Mouse (Mus musculus) heart, adult 2 months (tissue): ENCODE measurements around the gene Gria4. TPM values are rescaled to one million over a fixed set of nuclear protein-coding genes. Genes with fewer than 3 reads are reported as not detected.
"Not testable (repeated sequence)": the region's sequence is repeated elsewhere in the genome, so short reads cannot be mapped to it uniquely, and the experiment has no call there.

Experiments used
- DNase-seq, 2 experiments: peaks; one replicate each; pipeline ENCODE4 v3.0.0; 2021
- H3K27ac ChIP-seq: fragments of 200-600 bp; 2 replicates; pipeline ENCODE4 v1.8.1; 2022
- H3K27me3 ChIP-seq: fragments of 200-500 bp; 2 replicates; pipeline ENCODE4 v1.6.1; 2012; ENCODE audit warnings: mild to moderate bottlenecking, low read length, inconsistent platforms, mixed read lengths; ENCODE audit not compliant: control insufficient read depth, insufficient read depth
- H3K36me3 ChIP-seq: fragments of 200-500 bp; 2 replicates; pipeline ENCODE4 v1.6.1; 2012; ENCODE audit warnings: low read length, inconsistent platforms; ENCODE audit not compliant: control insufficient read depth, insufficient read depth
- H3K4me1 ChIP-seq: fragments of 200-500 bp; 2 replicates; pipeline ENCODE4 v1.6.1; 2011; ENCODE audit warnings: low read length; ENCODE audit not compliant: control insufficient read depth, insufficient read depth
- H3K4me3 ChIP-seq: fragments of 200-600 bp; 2 replicates; pipeline ENCODE4 v1.8.1; 2022
- H3K79me2 ChIP-seq: fragments of 200-500 bp; replicated peaks from 2 replicates; pipeline ENCODE4 v1.6.1; 2012; ENCODE audit warnings: mild to moderate bottlenecking, inconsistent platforms, low read length, moderate library complexity, mixed read lengths; ENCODE audit not compliant: control insufficient read depth, insufficient read depth
- H3K9ac ChIP-seq: fragments of 200-500 bp; 2 replicates; pipeline ENCODE4 v1.6.1; 2012; ENCODE audit warnings: low read depth, mild to moderate bottlenecking, control low read depth, inconsistent platforms, low read length, mixed read lengths
- CTCF ChIP-seq: fragments of 200-600 bp; IDR thresholded peaks from 2 replicates; pipeline ENCODE4 v1.8.1; 2022; ENCODE audit warnings: antibody characterized with exemption, mild to moderate bottlenecking, moderate library complexity
- EP300 ChIP-seq: fragments of 200-500 bp; IDR thresholded peaks from 2 replicates; pipeline ENCODE4 v1.6.1; 2011; ENCODE audit warnings: low read depth, low read length, control low read depth; ENCODE audit not compliant: insufficient read depth
- POLR2A ChIP-seq: fragments of 200-500 bp; IDR thresholded peaks from 2 replicates; pipeline ENCODE4 v1.6.1; 2011; ENCODE audit warnings: mild to moderate bottlenecking, low read depth, low read length, control low read depth; ENCODE audit not compliant: insufficient read depth
- WGBS: fragments of 180-500 bp; shearing (Covaris S2); methylation state at CpG from one replicate; pipeline ENCODE4 v1.1.7; 2018; 5-methylcytosine and 5-hydroxymethylcytosine counted together
- intact Hi-C: fragments of 180-260 bp; cut with DNase I; formaldehyde crosslinking; loops from one replicate; pipeline ENCODE4 v1.15.1; 2025
- long read RNA-seq: library from polyadenylated mRNA; stranded (forward); transcript quantifications from one replicate; pipeline ENCODE4 v2.0.0, GENCODE M21; 2021
- polyA plus RNA-seq: library from polyadenylated mRNA; depleted of rRNA; stranded (reverse); fragments of >200 nt; gene quantifications from 2 replicates; pipeline ENCODE4 v1.2.3, GENCODE M21; 2012; rRNA removed
- total RNA-seq, 2 experiments: library from RNA; stranded (reverse); gene quantifications; 2 replicates each; pipeline ENCODE4 v1.2.3; 2021

Gene Gria4
- not detected for total RNA-seq
- polyA plus RNA-seq: 0.02 and 0.12 TPM in 2 replicates
- long read RNA-seq: 0 reads

DNA sequence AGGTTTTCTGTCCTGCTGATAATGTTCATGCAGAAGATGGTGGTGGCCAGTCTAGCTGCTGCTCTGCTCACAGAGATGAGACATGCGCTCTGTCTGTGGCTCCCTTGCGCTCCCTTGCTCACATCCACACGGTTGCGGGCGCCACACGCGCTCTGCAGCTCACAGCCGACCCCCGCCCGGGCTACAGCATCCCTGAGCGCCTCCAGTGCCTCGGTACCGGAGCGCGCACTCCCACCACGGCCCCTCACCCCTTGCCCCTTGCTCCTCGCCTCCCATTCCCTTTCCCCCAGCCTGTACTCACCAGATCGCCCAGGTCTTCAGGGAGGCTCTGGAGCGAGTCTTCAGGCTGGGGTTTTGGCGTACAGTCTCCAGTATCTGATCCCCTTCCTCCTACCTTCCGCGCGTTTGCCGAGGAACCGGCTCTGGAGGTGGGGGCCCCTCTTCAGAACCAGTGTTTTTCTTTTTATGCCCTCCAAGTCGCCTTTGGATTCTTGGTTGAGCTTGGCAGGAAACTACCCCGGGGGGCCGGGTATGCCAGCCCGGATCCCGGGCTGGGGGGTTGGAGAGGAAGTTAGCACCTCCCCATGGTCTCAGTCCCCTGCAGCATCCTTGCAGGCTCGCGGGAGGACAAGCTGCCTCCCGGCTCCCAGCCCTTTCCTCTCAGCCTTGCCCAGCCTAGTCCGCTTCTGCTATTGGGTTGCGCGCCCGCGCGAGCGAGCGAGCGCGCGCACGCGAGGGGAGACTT, at the start of gene Gria4:
Gene Gria4, minus strand, starts transcription at position 691 of the 745 bp plus-strand sequence.
- Histone ChIP-seq H3K27me3 (no peaks in the 10 kb centered on the region; the same call in 1 of the 2 replicates), H3K4me3 (no peak within 1 kb of the TSS), H3K4me1 (no peaks in the 10 kb centered on the region), H3K9ac (no peak within 1 kb of the TSS), H3K27ac (no peak within 1 kb of the TSS), H3K36me3 (no peaks in the 10 kb centered on the region), H3K79me2 (no peaks in the 10 kb centered on the region)
- no peak for DNase-seq
- intact Hi-C loops: loop anchor here (1.0 kb wide), 1 partner anchor 8 kb away; no protein-coding TSS in a partner anchor
- TF ChIP-seq POLR2A (no peak), EP300 (no peak), CTCF (no peak)
- WGBS: 2% methylated on average over 46 of the region's 46 CpGs

DNA sequence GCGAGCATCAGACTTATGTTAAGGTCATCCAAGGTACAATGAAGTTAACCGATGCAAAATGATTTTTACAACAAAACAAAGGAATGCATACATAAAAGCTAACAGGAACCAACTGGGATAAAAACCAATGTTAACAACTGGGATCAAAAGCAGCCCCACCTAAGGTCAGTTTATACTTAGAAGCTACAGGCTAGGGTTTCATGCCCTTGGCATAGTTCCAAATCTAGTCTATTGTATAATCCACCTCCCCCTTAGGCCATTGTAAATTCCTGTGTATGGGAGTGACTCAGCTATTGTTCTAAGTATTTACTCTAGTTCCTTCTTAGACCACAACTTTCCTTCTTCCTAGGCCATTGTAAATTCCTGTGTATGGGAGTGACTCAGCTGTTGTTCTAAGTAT, 14.9 kb upstream of the Gria4 start:
- H3K9ac ChIP-seq, H3K27ac ChIP-seq, DNase-seq, intact Hi-C loops, H3K36me3 ChIP-seq, H3K79me2 ChIP-seq, H3K4me3 ChIP-seq, H3K27me3 ChIP-seq, H3K4me1 ChIP-seq: not testable (repeated sequence)
- WGBS: 61% methylated on average over 2 of the region's 2 CpGs

DNA sequence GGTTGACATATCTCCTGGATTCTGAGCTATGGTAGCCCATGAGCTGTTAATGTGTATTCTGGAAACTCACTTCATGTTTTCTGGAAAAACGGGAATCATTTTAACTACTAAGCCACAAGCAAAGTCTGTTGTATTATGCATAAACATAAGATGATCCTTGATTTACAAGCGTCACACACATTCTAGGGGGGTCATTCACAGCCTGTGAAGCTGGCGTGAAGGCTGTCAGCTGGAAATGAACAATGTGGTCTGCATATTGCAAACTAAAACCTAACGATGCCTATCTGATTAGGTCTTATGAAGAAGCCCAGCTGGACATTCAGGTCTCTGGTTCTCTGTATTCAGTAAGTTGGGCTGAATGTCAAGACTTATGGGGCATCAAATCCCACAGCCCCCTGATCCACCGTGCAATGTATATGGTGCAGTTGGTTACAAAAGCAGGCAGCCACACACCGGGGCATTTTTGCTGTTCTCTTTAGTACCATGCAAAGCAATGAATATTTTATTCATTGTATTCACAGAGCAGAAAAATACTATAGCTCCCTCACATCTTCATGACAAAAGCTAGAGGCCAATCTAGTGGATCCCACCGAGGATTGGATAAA, 7.2 kb upstream of the Gria4 start:
- TF ChIP-seq EP300 (no peak), CTCF (no peak), POLR2A (no peak)
- intact Hi-C loops: no loop called here

DNA sequence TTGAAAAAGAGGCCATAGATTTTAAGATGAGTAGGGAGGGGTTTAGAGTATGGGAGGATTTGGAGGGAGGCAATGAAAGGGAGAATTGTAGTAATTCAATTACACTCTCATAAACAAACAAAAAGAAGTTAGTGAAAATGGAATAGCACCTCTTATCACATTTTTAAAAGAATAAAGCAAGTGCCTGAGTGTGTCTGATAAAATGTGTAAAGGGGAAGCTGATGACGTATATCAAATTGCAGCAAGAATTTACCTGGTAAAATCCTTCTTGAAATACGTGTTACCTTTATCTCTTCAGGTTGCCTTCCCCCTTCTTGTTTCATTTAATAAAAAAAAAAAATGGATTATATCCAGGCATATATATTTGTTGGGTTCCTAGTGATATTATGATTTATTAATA, 1.4 kb upstream of the Gria4 start:
- WGBS: 71% methylated on average over 2 of the region's 2 CpGs
- intact Hi-C loops: no loop called here
- H3K27ac ChIP-seq: no peak overlapping the region
- H3K79me2 ChIP-seq: no peaks in the 10 kb centered on the region
- no peak overlapping the region for H3K9ac ChIP-seq
- DNase-seq: no peak
- no peak for TF ChIP-seq CTCF
- TF ChIP-seq EP300: no peak
- no peak for TF ChIP-seq POLR2A
- no peaks in the 10 kb centered on the region for H3K36me3 ChIP-seq
- no peaks in the 10 kb centered on the region; the same call in 1 of the 2 replicates for H3K27me3 ChIP-seq
- H3K4me1 ChIP-seq: no peaks in the 10 kb centered on the region
- H3K4me3 ChIP-seq: no peak overlapping the region

More for the DNA sequence above, 7.2 kb upstream of the Gria4 start:
- Histone ChIP-seq H3K79me2 (no peaks in the 10 kb centered on the region), H3K9ac (no peak overlapping the region), H3K4me3 (no peak overlapping the region), H3K36me3 (no peaks in the 10 kb centered on the region), H3K27ac (no peak overlapping the region), H3K4me1 (no peaks in the 10 kb centered on the region), H3K27me3 (no peaks in the 10 kb centered on the region)
- WGBS: 72% methylated on average over 7 of the region's 7 CpGs
- no peak for DNase-seq

DNA sequence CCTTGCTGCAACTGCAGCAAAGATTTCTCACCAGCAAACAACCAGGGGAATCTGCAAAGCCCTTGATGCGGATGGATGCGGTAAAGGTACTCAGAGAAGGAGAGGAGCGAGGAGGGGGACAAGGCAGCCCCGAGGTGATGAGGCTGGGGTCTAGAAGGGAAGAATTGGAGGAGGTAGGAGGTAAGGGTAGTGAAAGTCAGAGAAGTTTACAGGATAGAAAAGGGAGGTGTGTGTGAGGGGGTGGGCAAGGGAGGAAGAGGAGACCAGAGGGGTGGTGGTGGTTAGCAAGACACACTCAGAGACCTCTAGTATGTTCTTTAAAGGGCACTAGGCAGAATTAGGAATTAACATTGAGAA, 233 bp upstream of the Gria4 start:
- intact Hi-C loops: no loop called here
- Histone ChIP-seq H3K9ac (no peak overlapping the region), H3K27ac (no peak overlapping the region), H3K4me3 (no peak overlapping the region), H3K4me1 (no peaks in the 10 kb centered on the region), H3K27me3 (no peaks in the 10 kb centered on the region; the same call in 1 of the 2 replicates), H3K36me3 (no peaks in the 10 kb centered on the region), H3K79me2 (no peaks in the 10 kb centered on the region)
- 2% methylated on average over 4 of the region's 4 CpGs for WGBS
- no peak for DNase-seq
- TF ChIP-seq CTCF: no peak
- no peak for TF ChIP-seq EP300
- no peak for TF ChIP-seq POLR2A

DNA sequence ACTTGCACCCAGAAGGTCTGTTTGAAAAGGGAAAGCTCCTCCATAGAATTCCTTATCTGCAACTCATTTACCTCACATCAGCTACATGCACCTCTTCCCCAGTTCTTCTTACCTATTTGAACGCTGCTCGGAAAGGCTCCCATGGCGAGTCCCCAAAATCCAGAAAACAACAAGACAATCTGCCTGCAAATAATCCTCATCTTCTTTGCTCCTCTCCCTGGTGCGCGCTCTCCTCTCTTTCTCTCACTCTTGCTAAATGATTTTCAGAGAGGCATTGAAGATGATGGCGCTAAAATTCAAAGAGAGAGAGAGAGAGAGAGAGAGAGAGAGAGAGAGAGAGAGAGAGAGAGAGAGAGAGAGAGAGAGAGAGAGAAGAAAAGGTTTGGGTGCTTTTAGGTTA, 959 bp downstream of the Gria4 start:
- H3K4me1 ChIP-seq: no peaks in the 10 kb centered on the region
- TF ChIP-seq CTCF (no peak), EP300 (no peak), POLR2A (no peak)
- no peak overlapping the region for H3K4me3 ChIP-seq
- WGBS: 2% methylated on average over 6 of the region's 6 CpGs
- intact Hi-C loops: loop anchor here (1.0 kb wide), 1 partner anchor 8 kb away; no protein-coding TSS in a partner anchor
- H3K27me3 ChIP-seq: no peaks in the 10 kb centered on the region; the same call in 1 of the 2 replicates
- H3K9ac ChIP-seq: no peak overlapping the region
- H3K27ac ChIP-seq: no peak overlapping the region
- DNase-seq: no peak
- no peaks in the 10 kb centered on the region for H3K36me3 ChIP-seq
- no peaks in the 10 kb centered on the region for H3K79me2 ChIP-seq
